Mouse (Mus musculus): ENCODE measurements around the gene Usp33. TPM values are rescaled to one million over a fixed set of nuclear protein-coding genes. Genes with fewer than 3 reads are reported as not detected.

The Usp33 gene
- polyA plus RNA-seq, 1 experiment from 2014 or later = 53.8 TPM

GRCm38 (mm10) chr3:152350431-152350830 is 4.2 kb downstream of the Usp33 start:
- H3K27me3 ChIP-seq (ENCODE audit: insufficient read depth, poor library complexity, severe bottlenecking) = 0 out of 2 replicates have a peak, but pooled peaks cover 2% of the 10 kb centered on the region
- H3K36me3 ChIP-seq = peaks cover 10% of the 10 kb centered on the region
- DNase-seq (ENCODE audit: low spot score) = no peak
- no peaks in the 10 kb centered on the region for H3K9me3 ChIP-seq
- H3K4me3 ChIP-seq = no peak overlapping the region
- no peak overlapping the region for H3K27ac ChIP-seq
- peaks cover 34% of the 10 kb centered on the region for H3K4me1 ChIP-seq (replicated peaks)
- WGBS = 88% methylated on average over 3 of the region's 3 CpGs

GRCm38 (mm10) chr3:152350966-152351365 is 4.7 kb downstream of the Usp33 start:
- Histone ChIP-seq H3K27ac (no peak overlapping the region), H3K4me1 (replicated peaks) (peaks cover 36% of the 10 kb centered on the region), H3K27me3 (ENCODE audit: insufficient read depth, poor library complexity, severe bottlenecking) (no peaks in the 10 kb centered on the region), H3K9me3 (no peaks in the 10 kb centered on the region), H3K4me3 (no peak overlapping the region), H3K36me3 (peaks cover 10% of the 10 kb centered on the region)
- WGBS = 93% methylated on average over 5 of the region's 5 CpGs
- no peak for DNase-seq (ENCODE audit: low spot score)

GRCm38 (mm10) chr3:152352289-152352688 is 6.0 kb downstream of the Usp33 start:
- WGBS = 89% methylated on average over 4 of the region's 4 CpGs
- Histone ChIP-seq H3K4me3 (no peak overlapping the region), H3K27me3 (ENCODE audit: insufficient read depth, poor library complexity, severe bottlenecking) (no peaks in the 10 kb centered on the region), H3K36me3 (peaks cover 10% of the 10 kb centered on the region), H3K27ac (no peak overlapping the region), H3K4me1 (replicated peaks) (peaks cover 31% of the 10 kb centered on the region), H3K9me3 (no peaks in the 10 kb centered on the region)
- no peak for DNase-seq (ENCODE audit: low spot score)

GRCm38 (mm10) chr3:152353434-152354177 is 7.3 kb downstream of the Usp33 start:
- DNase-seq (ENCODE audit: low spot score) = no peak
- no peaks in the 10 kb centered on the region for H3K9me3 ChIP-seq
- H3K27me3 ChIP-seq (ENCODE audit: insufficient read depth, poor library complexity, severe bottlenecking) = no peaks in the 10 kb centered on the region
- H3K36me3 ChIP-seq = peaks cover 10% of the 10 kb centered on the region
- 86% methylated on average over 10 of the region's 10 CpGs for WGBS
- no peak overlapping the region for H3K27ac ChIP-seq
- peaks cover 28% of the 10 kb centered on the region for H3K4me1 ChIP-seq (replicated peaks)
- no peak overlapping the region for H3K4me3 ChIP-seq

- Histone ChIP-seq H3K4me1 (replicated peaks) (peaks cover 20% of the 10 kb centered on the region), H3K36me3 (peaks cover 17% of the 10 kb centered on the region), H3K4me3 (no peak overlapping the region), H3K9me3 (no peaks in the 10 kb centered on the region), H3K27me3 (ENCODE audit: insufficient read depth, poor library complexity, severe bottlenecking) (no peaks in the 10 kb centered on the region), H3K27ac (no peak overlapping the region)
- WGBS = 62% methylated on average over 5 of the region's 5 CpGs
- no peak for DNase-seq (ENCODE audit: low spot score)
These were observed 9.1 kb downstream of the Usp33 start for GRCm38 (mm10) chr3:152355361-152355760.

- H3K36me3 ChIP-seq = peaks cover 31% of the 10 kb centered on the region
- DNase-seq (ENCODE audit: low spot score) = no peak
- 79% methylated on average over 9 of the region's 9 CpGs for WGBS
- H3K27ac ChIP-seq = no peak overlapping the region
- peaks cover 9% of the 10 kb centered on the region for H3K4me1 ChIP-seq (replicated peaks)
- no peak overlapping the region for H3K4me3 ChIP-seq
- H3K9me3 ChIP-seq = no peaks in the 10 kb centered on the region
- H3K27me3 ChIP-seq (ENCODE audit: insufficient read depth, poor library complexity, severe bottlenecking) = no peaks in the 10 kb centered on the region
These were observed 10.5 kb downstream of the Usp33 start for GRCm38 (mm10) chr3:152356751-152357150.

- H3K4me3 ChIP-seq = no peak overlapping the region
- no peak overlapping the region for H3K27ac ChIP-seq
- H3K9me3 ChIP-seq = no peaks in the 10 kb centered on the region
- H3K4me1 ChIP-seq (replicated peaks) = peaks cover 9% of the 10 kb centered on the region
- H3K27me3 ChIP-seq (ENCODE audit: insufficient read depth, poor library complexity, severe bottlenecking) = no peaks in the 10 kb centered on the region
- DNase-seq (ENCODE audit: low spot score) = no peak
- peaks cover 55% of the 10 kb centered on the region for H3K36me3 ChIP-seq
- WGBS = 88% methylated on average over 7 of the region's 7 CpGs
These were observed 12.9 kb downstream of the Usp33 start for GRCm38 (mm10) chr3:152359151-152359550.

GRCm38 (mm10) chr3:152364181-152364580 is 17.9 kb downstream of the Usp33 start:
- Histone ChIP-seq H3K36me3 (peaks cover 95% of the 10 kb centered on the region), H3K9me3 (no peaks in the 10 kb centered on the region), H3K27ac (no peak overlapping the region), H3K27me3 (ENCODE audit: insufficient read depth, poor library complexity, severe bottlenecking) (no peaks in the 10 kb centered on the region), H3K4me1 (replicated peaks) (no peaks in the 10 kb centered on the region), H3K4me3 (no peak overlapping the region)
- no peak for DNase-seq (ENCODE audit: low spot score)
- 88% methylated on average over 2 of the region's 2 CpGs for WGBS

GRCm38 (mm10) chr3:152376063-152376462 is 29.8 kb downstream of the Usp33 start:
- no peak for DNase-seq (ENCODE audit: low spot score)
- H3K4me3 ChIP-seq = no peak overlapping the region
- 91% methylated on average over 4 of the region's 4 CpGs for WGBS
- H3K4me1 ChIP-seq (replicated peaks) = no peaks in the 10 kb centered on the region
- peaks cover 94% of the 10 kb centered on the region for H3K36me3 ChIP-seq
- H3K27me3 ChIP-seq (ENCODE audit: insufficient read depth, poor library complexity, severe bottlenecking) = no peaks in the 10 kb centered on the region
- no peak overlapping the region for H3K27ac ChIP-seq
- no peaks in the 10 kb centered on the region for H3K9me3 ChIP-seq

- DNase-seq (ENCODE audit: low spot score) = no peak
- H3K4me1 ChIP-seq (replicated peaks) = no peaks in the 10 kb centered on the region
- peaks cover 91% of the 10 kb centered on the region for H3K36me3 ChIP-seq
- no peak overlapping the region for H3K4me3 ChIP-seq
- H3K27me3 ChIP-seq (ENCODE audit: insufficient read depth, poor library complexity, severe bottlenecking) = no peaks in the 10 kb centered on the region
- no peaks in the 10 kb centered on the region for H3K9me3 ChIP-seq
- H3K27ac ChIP-seq = no peak overlapping the region
- WGBS = 74% methylated on average over 11 of the region's 11 CpGs
These were observed 37.8 kb downstream of the Usp33 start for GRCm38 (mm10) chr3:152384106-152384505.

GRCm38 (mm10) chr3:152395350-152396277 is 49.3 kb downstream of the Usp33 start, which contains the start of gene Zzz3:
Gene Zzz3, plus strand, starts transcription at chr3:152395473.
- Histone ChIP-seq H3K4me1 (replicated peaks) (peaks cover 27% of the 10 kb centered on the region), H3K4me3 (peak within 1 kb of the TSS; percentile 73), H3K36me3 (peaks cover 38% of the 10 kb centered on the region), H3K9me3 (no peaks in the 10 kb centered on the region), H3K27me3 (ENCODE audit: insufficient read depth, poor library complexity, severe bottlenecking) (no peaks in the 10 kb centered on the region), H3K27ac (peak within 1 kb of the TSS; percentile 99)
- under 1% methylated on average over 107 of the region's 108 CpGs for WGBS
- peak; percentile 90 for DNase-seq (ENCODE audit: low spot score)

- Histone ChIP-seq H3K9me3 (no peaks in the 10 kb centered on the region), H3K4me1 (replicated peaks) (peaks cover 29% of the 10 kb centered on the region), H3K27me3 (ENCODE audit: insufficient read depth, poor library complexity, severe bottlenecking) (no peaks in the 10 kb centered on the region), H3K4me3 (peak overlapping the region; percentile 73), H3K36me3 (peaks cover 32% of the 10 kb centered on the region), H3K27ac (peak overlapping the region; percentile 99)
- under 1% methylated on average over 102 of the region's 102 CpGs for WGBS
- DNase-seq (ENCODE audit: low spot score) = peak; percentile 96
These were observed 50.2 kb downstream of the Usp33 start for GRCm38 (mm10) chr3:152396278-152396987.

Data from hindbrain, embryonic 10.5 days (tissue).